Mouse (Mus musculus) CH12.LX (cell line): ENCODE results near the gene Prrg2. TPM values are rescaled to one million over a fixed set of nuclear protein-coding genes. Genes with fewer than 3 reads are reported as not detected.

Source experiments
- DNase-seq: peaks from one replicate; pipeline ENCODE4 v3.0.0-alpha.2; 2013; ENCODE audit errors: extremely low read depth
- H3K27ac ChIP-seq: 2 replicates; pipeline ENCODE4 v1.5.1; 2012; ENCODE audit warnings: low read depth, mild to moderate bottlenecking, control low read depth, moderate library complexity; ENCODE audit not compliant: insufficient read depth
- H3K27me3 ChIP-seq: replicated peaks from 2 replicates; pipeline ENCODE3; 2012; ENCODE audit warnings: inconsistent platforms
- H3K36me3 ChIP-seq, 2 experiments: replicated peaks in 1 of 2; 2 replicates each; pipeline versions ENCODE3 to v1.6.1; 2012; ENCODE audit warnings: inconsistent platforms in 1 of 2, low read length in 1 of 2, mild to moderate bottlenecking in 1 of 2, mixed read lengths in 1 of 2, moderate library complexity in 1 of 2; ENCODE audit not compliant: control insufficient read depth in 1 of 2, insufficient read depth in 1 of 2
- H3K4me1 ChIP-seq, 2 experiments: 2 replicates each; pipeline ENCODE4 v1.6.1; 2012; ENCODE audit warnings: inconsistent platforms in 1 of 2, moderate library complexity in 1 of 2; ENCODE audit not compliant: insufficient read depth in 2 of 2, control insufficient read depth in 1 of 2
- H3K4me2 ChIP-seq: 2 replicates; pipeline ENCODE4 v1.6.1; 2012; ENCODE audit warnings: low read depth, mild to moderate bottlenecking, control low read depth; ENCODE audit not compliant: poor library complexity, insufficient read depth, severe bottlenecking
- H3K4me3 ChIP-seq, 3 experiments: fragments of 150-350 bp in 1 of 3; sonication (generic) in 1 of 3; replicated peaks in 1 of 3; 2 replicates each; pipeline versions ENCODE3 to v1.5.1; 2011 to 2012; ENCODE audit warnings: low read depth in 2 of 3, low read length in 2 of 3, mild to moderate bottlenecking in 2 of 3, moderate library complexity in 2 of 3, control low read depth in 1 of 3, improper control_type of control experiment in 1 of 3, inconsistent platforms in 1 of 3, mixed read lengths in 1 of 3; ENCODE audit not compliant: poor library complexity in 1 of 3
- H3K79me2 ChIP-seq: replicated peaks from 2 replicates; pipeline ENCODE4 v1.6.1; 2012; ENCODE audit warnings: mild to moderate bottlenecking, moderate library complexity; ENCODE audit not compliant: control insufficient read depth, poor library complexity, insufficient read depth, severe bottlenecking; ENCODE audit errors: extremely low read depth
- H3K9ac ChIP-seq: 2 replicates; pipeline ENCODE4 v1.6.1; 2012; ENCODE audit warnings: low read depth, mild to moderate bottlenecking, control low read depth, moderate library complexity; ENCODE audit not compliant: insufficient read depth
- H3K9me3 ChIP-seq: replicated peaks from 2 replicates; pipeline ENCODE3; 2012; ENCODE audit warnings: low read length, inconsistent platforms, mixed read lengths
- CHD1 ChIP-seq: IDR thresholded peaks from 2 replicates; pipeline ENCODE4 v1.6.1; 2012; ENCODE audit warnings: low read depth, low read length, improper control_type of control experiment, inconsistent platforms
- CHD2 ChIP-seq: IDR thresholded peaks from 2 replicates; pipeline ENCODE4 v1.6.1; 2011; ENCODE audit warnings: low read length, improper control_type of control experiment
- E2F4 ChIP-seq: IDR thresholded peaks from 2 replicates; pipeline ENCODE4 v1.6.1; 2011; ENCODE audit warnings: low read depth, low read length, improper control_type of control experiment; ENCODE audit not compliant: insufficient replicate concordance
- ELF1 ChIP-seq: IDR thresholded peaks from 2 replicates; pipeline ENCODE4 v1.6.1; 2014; ENCODE audit warnings: low read depth, mild to moderate bottlenecking, inconsistent platforms, low read length, improper control_type of control experiment
- EP300 ChIP-seq: IDR thresholded peaks from 2 replicates; pipeline ENCODE4 v1.6.1; 2011; ENCODE audit warnings: low read length, improper control_type of control experiment
- HCFC1 ChIP-seq: IDR thresholded peaks from 2 replicates; pipeline ENCODE4 v1.6.1; 2012; ENCODE audit warnings: low read depth, mild to moderate bottlenecking, inconsistent platforms, low read length, improper control_type of control experiment
- IRF4 ChIP-seq: IDR thresholded peaks from 2 replicates; pipeline ENCODE4 v1.6.1; 2014; ENCODE audit warnings: low read depth, mild to moderate bottlenecking, inconsistent platforms, low read length, improper control_type of control experiment
- MAFK ChIP-seq: IDR thresholded peaks from 2 replicates; pipeline ENCODE4 v1.6.1; 2011; ENCODE audit warnings: low read length, improper control_type of control experiment; ENCODE audit not compliant: insufficient replicate concordance
- MAZ ChIP-seq: IDR thresholded peaks from 2 replicates; pipeline ENCODE4 v1.6.1; 2012; ENCODE audit warnings: low read depth, mild to moderate bottlenecking, inconsistent platforms, low read length, improper control_type of control experiment, moderate library complexity
- MYC ChIP-seq: IDR thresholded peaks from 2 replicates; pipeline ENCODE4 v1.6.1; 2011; ENCODE audit warnings: low read depth, mild to moderate bottlenecking, improper control_type of control experiment, low read length
- NRF1 ChIP-seq: IDR thresholded peaks from 2 replicates; pipeline ENCODE4 v1.6.1; 2014; ENCODE audit warnings: low read depth, mild to moderate bottlenecking, inconsistent platforms, low read length, improper control_type of control experiment, moderate library complexity
- PAX5 ChIP-seq: IDR thresholded peaks from 2 replicates; pipeline ENCODE4 v1.6.1; 2012; ENCODE audit warnings: low read length, inconsistent platforms, mixed read lengths
- RCOR1 ChIP-seq: conservative IDR thresholded peaks from 2 replicates; pipeline ENCODE4 v1.6.1; 2012; ENCODE audit warnings: low read depth, mild to moderate bottlenecking, inconsistent platforms, low read length, improper control_type of control experiment
- TCF12 ChIP-seq: IDR thresholded peaks from 2 replicates; pipeline ENCODE4 v1.6.1; 2014; ENCODE audit warnings: low read depth, mild to moderate bottlenecking, inconsistent platforms, low read length, improper control_type of control experiment
- UBTF ChIP-seq: IDR thresholded peaks from 2 replicates; pipeline ENCODE4 v1.6.1; 2012; ENCODE audit warnings: low read depth, mild to moderate bottlenecking, inconsistent platforms, low read length, improper control_type of control experiment, moderate library complexity
- USF2 ChIP-seq: conservative IDR thresholded peaks from 2 replicates; pipeline ENCODE4 v1.6.1; 2011; ENCODE audit warnings: low read depth, low read length, improper control_type of control experiment
- ZC3H11A ChIP-seq: IDR thresholded peaks from 2 replicates; pipeline ENCODE4 v1.6.1; 2012; ENCODE audit warnings: low read depth, mild to moderate bottlenecking, inconsistent platforms, low read length, improper control_type of control experiment
- ZNF384 ChIP-seq: IDR thresholded peaks from 2 replicates; pipeline ENCODE4 v1.6.1; 2012; ENCODE audit warnings: low read depth, low read length, improper control_type of control experiment, inconsistent platforms
- dilution Hi-C: fragments of 300-500 bp; cut with MboI; formaldehyde crosslinking; loops from 2 replicates; pipeline ENCODE4 v1.14.3; 2020; ENCODE audit warnings: low sequenced_read_pairs; ENCODE audit not compliant: extremely low pct_unique_long_range_greater_than_20kb, extremely low pct_ligation_motif_present
- in situ Hi-C: fragments of 300-500 bp; cut with MboI; formaldehyde crosslinking; loops from 3 replicates; pipeline ENCODE4 v1.14.3; 2019; ENCODE audit warnings: low sequenced_read_pairs, low pct_ligation_motif_present, low pct_unique_long_range_greater_than_20kb, mixed read lengths
- polyA plus RNA-seq: library from polyadenylated mRNA; unstranded; fragments of >175 nt; gene quantifications from 2 replicates; pipeline ENCODE4 v1.2.1, GENCODE M21; 2012; ENCODE audit warnings: low read depth; ENCODE audit not compliant: insufficient read length
- total RNA-seq, 2 experiments: library from RNA; depleted of rRNA; stranded (reverse); fragments of 300-350 nt in 1 of 2; fragments of >200 nt in 1 of 2; gene quantifications; 2 replicates each; pipeline ENCODE4 v1.2.3; 2012 to 2014

The Prrg2 gene
- total and polyA plus RNA-seq, 3 experiments, result 6.7 to 7.2 (median 7.1) TPM

DNA sequence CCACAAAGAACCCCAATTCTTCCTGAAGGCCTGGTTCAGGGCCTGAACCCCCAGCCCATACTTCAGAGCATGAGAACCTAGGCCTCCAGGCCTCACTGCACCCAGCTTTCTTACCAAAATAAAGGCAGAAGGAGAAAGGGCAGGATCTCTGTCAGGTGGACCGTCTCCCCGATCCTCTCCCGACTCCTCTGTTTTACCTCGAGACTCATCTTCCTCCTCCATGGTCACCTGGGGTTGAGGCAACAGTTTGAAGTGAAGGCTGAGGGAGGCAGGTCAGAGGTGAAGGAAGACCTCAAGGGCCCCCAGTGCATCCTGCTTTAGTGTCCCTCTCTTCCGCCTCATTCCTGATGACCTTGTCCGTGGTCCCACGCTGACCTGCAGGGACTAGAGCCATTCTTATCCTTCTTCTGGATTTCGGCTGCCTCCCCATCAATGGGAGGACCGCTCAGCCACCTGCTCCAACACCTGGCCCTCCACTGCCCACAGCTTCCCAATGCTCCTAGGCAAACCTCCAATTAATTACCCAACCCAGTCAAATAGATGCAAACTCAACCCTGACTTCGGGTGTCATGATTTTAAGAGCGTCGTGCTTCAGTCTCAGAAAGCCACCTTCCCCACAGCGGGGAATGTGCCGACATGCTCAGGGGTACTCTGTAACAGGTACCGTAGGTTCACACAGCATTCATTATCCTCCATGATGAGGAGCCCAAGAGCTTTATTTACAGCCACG is 48.9 kb downstream of the Prrg2 start:
- dilution Hi-C loops, result no loop called here
- in situ Hi-C loops, result no loop called here
- H3K27ac ChIP-seq, result no peak overlapping the region
- H3K79me2 ChIP-seq, result peaks cover 18% of the 10 kb centered on the region
- H3K36me3 ChIP-seq, result peaks cover 46 to 54% of the 10 kb centered on the region in 2 experiments
- no peaks in the 10 kb centered on the region for H3K9me3 ChIP-seq
- no peak overlapping the region for H3K9ac ChIP-seq
- no peak for TF ChIP-seq CHD2
- TF ChIP-seq E2F4, result no peak
- TF ChIP-seq TCF12, result no peak
- no peak for TF ChIP-seq NRF1
- peaks cover 0 to 23% of the 10 kb centered on the region in 2 experiments; a peak in 2 of 4 replicates for H3K4me1 ChIP-seq
- H3K4me3 ChIP-seq, result no peak overlapping the region
- H3K4me2 ChIP-seq, result no peak overlapping the region
- no peaks in the 10 kb centered on the region for H3K27me3 ChIP-seq
- DNase-seq, result no peak

DNA sequence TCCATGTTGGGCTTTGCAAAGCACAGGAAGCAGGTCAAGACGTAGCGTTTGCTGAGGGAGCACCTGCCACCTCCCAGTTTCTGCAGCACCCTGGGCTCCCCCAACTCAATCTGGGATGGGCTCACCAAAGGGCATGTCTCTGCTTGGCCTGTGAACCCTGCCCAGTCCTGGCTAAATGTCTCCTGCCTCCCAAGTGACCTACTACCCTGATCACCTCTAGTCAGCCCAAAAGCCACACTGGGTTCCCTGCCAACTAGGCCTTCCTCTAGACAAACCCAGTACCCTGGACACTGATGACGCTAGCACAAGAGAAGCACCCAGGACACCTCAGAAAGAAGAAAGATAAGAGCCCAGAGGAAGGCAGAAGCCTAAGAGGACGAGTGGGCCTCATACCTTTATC is 49.7 kb downstream of the Prrg2 start:
- Histone ChIP-seq H3K27me3 (no peaks in the 10 kb centered on the region), H3K4me2 (no peak overlapping the region), H3K79me2 (peaks cover 18% of the 10 kb centered on the region), H3K27ac (no peak overlapping the region), H3K36me3 (peaks cover 53 to 61% of the 10 kb centered on the region in 2 experiments), H3K9ac (no peak overlapping the region), H3K4me1 (peaks cover 0 to 18% of the 10 kb centered on the region in 2 experiments; a peak in 2 of 4 replicates), H3K9me3 (no peaks in the 10 kb centered on the region), H3K4me3 (no peak overlapping the region)
- in situ Hi-C loops, result no loop called here
- dilution Hi-C loops, result no loop called here
- DNase-seq, result no peak
- TF ChIP-seq IRF4 (no peak), MAZ (no peak), PAX5 (no peak), ZNF384 (no peak), EP300 (no peak), UBTF (no peak), MYC (no peak), RCOR1 (no peak), ZC3H11A (no peak), MAFK (no peak), ELF1 (no peak), USF2 (no peak), NRF1 (no peak), CHD1 (no peak), HCFC1 (no peak)
